Mouse (Mus musculus): Measurements from ENCODE around the gene Mapre3. TPM values are rescaled to one million over a fixed set of nuclear protein-coding genes. Genes with fewer than 3 reads are reported as not detected.

Mapre3 gene
- total and polyA plus RNA-seq, 2 experiments from 2014 or later, result 112 to 172 TPM

DNA sequence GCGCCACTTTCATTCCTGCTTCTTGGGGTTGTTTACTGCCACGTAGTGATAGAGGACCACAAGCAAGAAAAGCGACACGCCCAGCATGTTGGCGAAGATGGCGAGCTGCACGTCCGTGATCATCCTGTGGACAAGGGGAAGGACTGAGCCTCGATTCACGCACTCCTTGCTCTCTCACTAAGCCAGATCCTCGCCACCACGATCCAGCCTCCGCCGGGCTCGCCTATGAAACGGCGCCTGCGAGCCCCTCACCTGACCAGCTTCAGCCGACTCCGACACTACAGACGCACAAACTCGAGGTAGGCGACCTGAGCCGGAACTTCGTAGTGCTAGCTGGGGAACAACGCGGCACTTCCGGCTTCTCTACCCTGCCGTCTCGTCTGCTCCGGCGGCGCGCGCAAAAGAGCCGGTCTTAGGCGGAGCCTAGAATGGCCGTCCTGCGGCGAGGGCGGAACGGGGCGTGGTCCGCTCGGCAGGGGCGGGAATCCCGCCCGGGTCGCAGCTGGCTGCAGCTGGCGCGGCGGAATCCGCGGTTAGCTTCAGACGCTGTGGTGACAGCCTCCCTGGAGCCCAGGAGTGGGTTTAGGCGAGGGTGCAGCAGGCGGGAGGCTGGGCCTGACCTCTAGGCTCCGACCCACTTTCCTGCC lies 93.1 kb downstream of the Mapre3 start, which contains the start of gene Ost4:
Ost4 (minus strand) TSS at position 376 of the 647 bp plus-strand sequence.
- Histone ChIP-seq H3K27ac (ENCODE audit: low read depth, low read length) (peak within 1 kb of the TSS; percentile 71), H3K9ac (replicated peaks; ENCODE audit: low read length, poor library complexity, severe bottlenecking) (peak within 1 kb of the TSS; percentile 66), H3K9me3 (ENCODE audit: low read length) (no peaks in the 10 kb centered on the region), H3K4me2 (ENCODE audit: low read depth, low read length, poor library complexity, severe bottlenecking) (peak within 1 kb of the TSS; percentile 91), H3K27me3 (ENCODE audit: insufficient read depth, low read length) (no peaks in the 10 kb centered on the region), H3K4me3 (ENCODE audit: low read depth, low read length) (peak within 1 kb of the TSS; percentile 68), H3K36me3 (ENCODE audit: insufficient read depth, low read length) (peaks cover 29% of the 10 kb centered on the region), H3K4me1 (ENCODE audit: insufficient read depth, low read length) (peaks cover 8% of the 10 kb centered on the region; the same call in 1 of the 2 replicates)
- no peak for TF ChIP-seq CTCF (IDR thresholded peaks at IDR 0.05)
- ATAC-seq (ENCODE audit: low FRiP score) (peak; percentile 94), DNase-seq (ENCODE audit: low spot score) (peak; percentile 96)
- WGBS, result under 1% methylated on average over 58 of the region's 58 CpGs

DNA sequence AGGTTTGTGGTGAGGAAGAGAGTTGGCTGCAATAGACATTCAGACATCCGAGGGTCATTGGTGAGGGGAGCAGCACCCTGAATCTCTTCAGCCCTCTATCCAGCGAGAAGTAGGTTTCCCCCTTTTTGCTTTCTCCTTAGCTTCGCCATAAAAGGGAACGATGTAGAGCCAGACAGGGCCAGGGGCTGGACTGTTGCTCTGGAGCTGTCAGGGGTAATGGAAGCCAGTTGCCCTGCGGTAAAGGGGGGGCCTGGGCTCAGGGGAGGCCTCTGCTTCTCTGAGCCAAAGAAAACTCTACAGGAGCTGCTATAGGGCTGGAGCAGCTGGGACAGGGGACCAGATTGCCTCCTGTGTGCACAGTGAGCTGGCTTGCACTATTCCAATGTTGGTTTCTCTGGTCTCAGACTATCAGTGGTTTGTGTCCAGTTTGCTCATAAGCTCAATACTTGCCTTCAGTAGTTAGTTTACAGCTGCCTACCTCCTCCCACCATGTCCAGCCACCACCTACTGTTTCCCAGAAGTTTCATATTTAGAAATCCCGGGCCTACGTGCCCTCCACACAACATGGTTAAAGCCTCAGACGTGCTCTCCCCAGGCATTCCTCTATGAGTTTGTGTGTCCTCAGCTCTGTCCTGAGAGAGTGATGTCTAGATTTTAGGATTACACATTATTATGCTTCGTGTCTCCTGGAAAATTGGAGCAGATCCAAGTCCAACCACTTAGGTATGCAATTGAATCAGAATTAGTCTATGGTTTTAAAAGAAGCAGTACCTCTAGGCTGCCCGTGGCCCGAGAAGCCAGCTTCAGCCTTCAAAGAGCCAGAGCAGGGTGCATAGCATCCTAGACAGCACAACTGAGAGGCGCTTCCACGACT lies 94.2 kb downstream of the Mapre3 start:
- 54% methylated on average over 13 of the region's 13 CpGs for WGBS

DNA sequence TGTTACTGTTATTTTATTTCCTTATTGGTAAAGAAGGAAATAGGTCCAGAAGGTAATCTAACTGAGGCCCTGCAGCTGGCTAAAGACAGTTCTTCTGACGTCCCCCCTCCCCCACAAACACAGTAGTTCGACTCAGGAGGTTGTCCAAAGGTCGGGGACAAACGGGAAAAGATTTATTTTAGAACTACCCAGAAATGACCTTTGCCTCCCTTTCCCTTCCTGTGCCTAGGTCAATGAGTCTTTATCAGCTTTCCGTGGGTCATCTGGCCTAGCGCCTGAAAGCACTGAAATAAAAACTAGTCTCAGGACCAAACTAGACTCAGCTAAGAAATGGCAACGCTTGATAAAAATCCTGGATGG lies 94.8 kb downstream of the Mapre3 start:
- ATAC-seq (ENCODE audit: low FRiP score), result no peak
- peaks cover 19% of the 10 kb centered on the region for H3K36me3 ChIP-seq (ENCODE audit: insufficient read depth, low read length)
- H3K27ac ChIP-seq (ENCODE audit: low read depth, low read length), result no peak overlapping the region
- 62% methylated on average over 7 of the region's 7 CpGs for WGBS
- no peaks in the 10 kb centered on the region for H3K9me3 ChIP-seq (ENCODE audit: low read length)
- no peak overlapping the region for H3K4me2 ChIP-seq (ENCODE audit: low read depth, low read length, poor library complexity, severe bottlenecking)
- H3K9ac ChIP-seq (replicated peaks; ENCODE audit: low read length, poor library complexity, severe bottlenecking), result no peak overlapping the region
- DNase-seq (ENCODE audit: low spot score), result no peak
- H3K4me1 ChIP-seq (ENCODE audit: insufficient read depth, low read length), result peaks cover 8% of the 10 kb centered on the region; the same call in 1 of the 2 replicates
- H3K4me3 ChIP-seq (ENCODE audit: low read depth, low read length), result no peak overlapping the region
- no peaks in the 10 kb centered on the region for H3K27me3 ChIP-seq (ENCODE audit: insufficient read depth, low read length)
- no peak for TF ChIP-seq CTCF (IDR thresholded peaks at IDR 0.05)

More for the DNA sequence above, 94.2 kb downstream of the Mapre3 start:
- H3K4me3 ChIP-seq (ENCODE audit: low read depth, low read length), result peak overlapping the region; percentile 68
- no peak for DNase-seq (ENCODE audit: low spot score)
- no peak for TF ChIP-seq CTCF (IDR thresholded peaks at IDR 0.05)
- H3K9me3 ChIP-seq (ENCODE audit: low read length), result no peaks in the 10 kb centered on the region
- H3K27me3 ChIP-seq (ENCODE audit: insufficient read depth, low read length), result no peaks in the 10 kb centered on the region
- ATAC-seq (ENCODE audit: low FRiP score), result no peak
- peaks cover 19% of the 10 kb centered on the region for H3K36me3 ChIP-seq (ENCODE audit: insufficient read depth, low read length)
- peaks cover 8% of the 10 kb centered on the region; the same call in 1 of the 2 replicates for H3K4me1 ChIP-seq (ENCODE audit: insufficient read depth, low read length)
- peak overlapping the region; percentile 66 for H3K9ac ChIP-seq (replicated peaks; ENCODE audit: low read length, poor library complexity, severe bottlenecking)
- H3K27ac ChIP-seq (ENCODE audit: low read depth, low read length), result peak overlapping the region; percentile 71; the same call in 1 of the 2 replicates
- peak overlapping the region; percentile 91 for H3K4me2 ChIP-seq (ENCODE audit: low read depth, low read length, poor library complexity, severe bottlenecking)

DNA sequence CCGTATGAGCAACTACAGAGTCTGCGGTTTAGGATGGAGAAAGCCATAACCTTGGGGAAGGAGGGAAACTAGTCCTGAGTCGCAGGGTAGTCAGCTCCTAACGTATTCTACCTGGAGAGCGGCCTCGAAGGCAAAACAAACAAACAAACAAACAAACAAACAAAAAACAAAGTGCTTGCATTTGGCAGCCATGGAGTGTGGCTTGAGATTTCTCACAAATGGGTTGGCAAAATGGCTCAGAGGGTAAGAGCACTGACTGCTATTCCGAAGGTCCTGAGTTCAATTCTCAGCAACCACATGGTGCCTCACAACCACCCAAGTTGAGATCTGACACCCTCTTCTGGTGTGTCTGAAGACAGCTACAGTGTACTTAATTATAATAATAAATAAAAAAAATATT lies 95.4 kb downstream of the Mapre3 start:
- Histone ChIP-seq H3K4me1 (ENCODE audit: insufficient read depth, low read length) (peaks cover 8% of the 10 kb centered on the region; the same call in 1 of the 2 replicates), H3K9me3 (ENCODE audit: low read length) (no peaks in the 10 kb centered on the region), H3K27ac (ENCODE audit: low read depth, low read length) (no peak overlapping the region), H3K9ac (replicated peaks; ENCODE audit: low read length, poor library complexity, severe bottlenecking) (no peak overlapping the region), H3K36me3 (ENCODE audit: insufficient read depth, low read length) (peaks cover 13% of the 10 kb centered on the region), H3K4me2 (ENCODE audit: low read depth, low read length, poor library complexity, severe bottlenecking) (no peak overlapping the region), H3K4me3 (ENCODE audit: low read depth, low read length) (no peak overlapping the region), H3K27me3 (ENCODE audit: insufficient read depth, low read length) (no peaks in the 10 kb centered on the region)
- DNase-seq (ENCODE audit: low spot score) (no peak), ATAC-seq (ENCODE audit: low FRiP score) (no peak)
- no peak for TF ChIP-seq CTCF (IDR thresholded peaks at IDR 0.05)
- WGBS, result 81% methylated on average over 7 of the region's 7 CpGs

DNA sequence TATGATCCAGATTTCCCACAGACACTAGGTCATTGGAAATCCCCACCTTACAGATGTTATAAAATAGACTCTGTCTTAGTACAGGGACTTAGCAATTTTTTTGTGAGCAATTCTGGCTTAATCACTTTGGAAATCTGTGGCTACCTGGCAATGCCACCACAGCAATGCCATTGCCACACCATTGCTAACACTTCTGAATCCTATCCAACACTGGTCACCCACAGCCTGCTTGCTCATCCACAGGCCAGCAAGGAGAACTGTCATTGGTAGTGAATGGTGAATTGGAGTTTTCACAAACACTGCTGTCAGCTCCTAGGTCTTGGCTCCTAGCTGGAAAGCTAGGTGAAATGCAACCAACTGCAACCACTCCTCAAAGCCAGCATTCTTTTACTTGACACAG lies 96.0 kb downstream of the Mapre3 start:
- no peak for DNase-seq (ENCODE audit: low spot score)
- no peaks in the 10 kb centered on the region for H3K27me3 ChIP-seq (ENCODE audit: insufficient read depth, low read length)
- ATAC-seq (ENCODE audit: low FRiP score), result no peak
- no peaks in the 10 kb centered on the region for H3K9me3 ChIP-seq (ENCODE audit: low read length)
- no peak overlapping the region for H3K4me3 ChIP-seq (ENCODE audit: low read depth, low read length)
- H3K9ac ChIP-seq (replicated peaks; ENCODE audit: low read length, poor library complexity, severe bottlenecking), result no peak overlapping the region
- H3K4me2 ChIP-seq (ENCODE audit: low read depth, low read length, poor library complexity, severe bottlenecking), result no peak overlapping the region
- peaks cover 9% of the 10 kb centered on the region for H3K4me1 ChIP-seq (ENCODE audit: insufficient read depth, low read length)
- TF ChIP-seq CTCF (IDR thresholded peaks at IDR 0.05), result no peak
- H3K27ac ChIP-seq (ENCODE audit: low read depth, low read length), result no peak overlapping the region
- H3K36me3 ChIP-seq (ENCODE audit: insufficient read depth, low read length), result peaks cover 7% of the 10 kb centered on the region

DNA sequence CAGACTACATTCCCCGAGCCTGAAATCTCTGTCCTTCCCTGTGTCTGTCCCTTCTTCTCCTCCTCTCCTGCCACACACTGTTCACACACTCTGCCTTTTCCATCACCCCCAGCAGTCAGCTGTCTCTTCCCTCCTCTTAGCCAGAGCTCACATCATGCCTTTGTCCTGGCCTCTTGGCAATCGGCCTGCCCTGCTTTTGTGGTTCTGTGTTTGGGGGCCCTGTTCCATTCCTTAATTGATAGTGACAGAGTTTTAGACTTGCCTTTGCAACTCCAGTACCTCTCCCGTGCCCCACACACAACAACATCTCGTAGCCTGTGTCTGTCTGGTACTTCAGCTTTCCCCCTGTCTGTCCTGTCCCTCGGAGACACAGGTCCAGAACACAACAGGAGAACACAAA lies 97.7 kb downstream of the Mapre3 start:
- no peak overlapping the region for H3K9ac ChIP-seq (replicated peaks; ENCODE audit: low read length, poor library complexity, severe bottlenecking)
- no peak overlapping the region for H3K4me2 ChIP-seq (ENCODE audit: low read depth, low read length, poor library complexity, severe bottlenecking)
- TF ChIP-seq CTCF (IDR thresholded peaks at IDR 0.05), result no peak
- no peak for DNase-seq (ENCODE audit: low spot score)
- no peaks in the 10 kb centered on the region for H3K9me3 ChIP-seq (ENCODE audit: low read length)
- WGBS, result 52% methylated on average over 5 of the region's 5 CpGs
- no peaks in the 10 kb centered on the region for H3K36me3 ChIP-seq (ENCODE audit: insufficient read depth, low read length)
- H3K4me3 ChIP-seq (ENCODE audit: low read depth, low read length), result no peak overlapping the region
- H3K27me3 ChIP-seq (ENCODE audit: insufficient read depth, low read length), result no peaks in the 10 kb centered on the region
- H3K4me1 ChIP-seq (ENCODE audit: insufficient read depth, low read length), result peaks cover 8% of the 10 kb centered on the region
- no peak for ATAC-seq (ENCODE audit: low FRiP score)
- no peak overlapping the region for H3K27ac ChIP-seq (ENCODE audit: low read depth, low read length)
